Mouse (Mus musculus): ENCODE results near the gene Pcnp.

- TF ChIP-seq GATA1 (IDR thresholded peaks at IDR 0.05; ENCODE audit: low read length) (no peak), TAL1 (IDR thresholded peaks at IDR 0.05; ENCODE audit: low read length) (no peak)
Observed at GRCm38 (mm10) chr16:56058151-56058550, 28.6 kb upstream of the Pcnp start.
